Mouse (Mus musculus): Measurements from ENCODE around the gene Lca5l.

- no peak for TF ChIP-seq CTCF (IDR thresholded peaks at IDR 0.05; ENCODE audit: insufficient read depth, low read length)
- no peak for TF ChIP-seq POLR2A (IDR thresholded peaks at IDR 0.05; ENCODE audit: borderline replicate concordance, extremely low read depth, low read depth, low read length)
These were observed 29.9 kb upstream of the Lca5l start for GRCm38 (mm10) chr16:96221959-96222358.
